Mouse (Mus musculus) embryonic facial prominence, embryonic 11.5 days (tissue): ENCODE results near the gene Pdzrn3. TPM values are rescaled to one million over a fixed set of nuclear protein-coding genes. Genes with fewer than 3 reads are reported as not detected.

ENCODE experiments used
- ATAC-seq: fragments of 200-750 bp; cut with Nextera tagmentation; replicated peaks from 2 replicates; pipeline ENCODE4 v1.8.0; 2017; ENCODE audit warnings: low read depth; ENCODE audit not compliant: insufficient number of reproducible peaks, low FRiP score, low TSS enrichment
- DNase-seq: peaks from one replicate; pipeline ENCODE4 v3.0.0-alpha.2; 2015; ENCODE audit warnings: low spot score
- H3K27ac ChIP-seq: fragments of 300-500 bp; sonication (generic); replicated peaks from 2 replicates; pipeline ENCODE4 v1.5.1; 2014; ENCODE audit warnings: mild to moderate bottlenecking, low read depth, low read length, control low read depth
- H3K27me3 ChIP-seq: fragments of 300-500 bp; sonication (generic); 2 replicates; pipeline ENCODE4 v1.6.1; 2014; ENCODE audit warnings: mild to moderate bottlenecking, low read length, moderate library complexity, mixed read lengths; ENCODE audit not compliant: control insufficient read depth, insufficient read depth
- H3K36me3 ChIP-seq: fragments of 300-500 bp; sonication (generic); replicated peaks from 2 replicates; pipeline ENCODE4 v1.6.1; 2014; ENCODE audit warnings: low read depth, mild to moderate bottlenecking, low read length, moderate library complexity, mixed read lengths; ENCODE audit not compliant: control insufficient read depth, insufficient read depth
- H3K4me1 ChIP-seq: fragments of 300-500 bp; sonication (generic); 2 replicates; pipeline ENCODE4 v1.6.1; 2014; ENCODE audit warnings: low read length, mixed read lengths; ENCODE audit not compliant: control insufficient read depth, insufficient read depth
- H3K4me2 ChIP-seq: fragments of 300-500 bp; sonication (generic); 2 replicates; pipeline ENCODE4 v1.6.1; 2014; ENCODE audit warnings: low read depth, mild to moderate bottlenecking, control low read depth, low read length, moderate library complexity
- H3K4me3 ChIP-seq: fragments of 300-500 bp; sonication (generic); 2 replicates; pipeline ENCODE4 v1.5.1; 2014; ENCODE audit warnings: low read depth, low read length, control low read depth
- H3K9ac ChIP-seq: fragments of 300-500 bp; sonication (generic); replicated peaks from 2 replicates; pipeline ENCODE4 v1.6.1; 2014; ENCODE audit warnings: mild to moderate bottlenecking, control low read depth, low read length
- H3K9me3 ChIP-seq: fragments of 300-500 bp; sonication (generic); replicated peaks from 2 replicates; pipeline ENCODE4 v1.6.1; 2016; ENCODE audit warnings: mild to moderate bottlenecking, low read length, inconsistent platforms, mixed read lengths; ENCODE audit not compliant: control insufficient read depth
- WGBS: fragments of 180-500 bp; shearing (Covaris S2); extraction: QIAGEN DNeasy Blood & Tissue Kit; methylation state at CpG from one replicate; pipeline ENCODE4 v1.1.7; 2014; 5-methylcytosine and 5-hydroxymethylcytosine counted together
- polyA plus RNA-seq: library from polyadenylated mRNA; unstranded; fragments of >200 nt; fragmentation: Nextera tagmentation; extraction: Ambion mirVana; gene quantifications from 2 replicates; pipeline ENCODE4 v1.2.1, GENCODE M21; 2014

Gene Pdzrn3
- polyA plus RNA-seq, 1 experiment from 2014 or later, result 11.9 TPM

DNA sequence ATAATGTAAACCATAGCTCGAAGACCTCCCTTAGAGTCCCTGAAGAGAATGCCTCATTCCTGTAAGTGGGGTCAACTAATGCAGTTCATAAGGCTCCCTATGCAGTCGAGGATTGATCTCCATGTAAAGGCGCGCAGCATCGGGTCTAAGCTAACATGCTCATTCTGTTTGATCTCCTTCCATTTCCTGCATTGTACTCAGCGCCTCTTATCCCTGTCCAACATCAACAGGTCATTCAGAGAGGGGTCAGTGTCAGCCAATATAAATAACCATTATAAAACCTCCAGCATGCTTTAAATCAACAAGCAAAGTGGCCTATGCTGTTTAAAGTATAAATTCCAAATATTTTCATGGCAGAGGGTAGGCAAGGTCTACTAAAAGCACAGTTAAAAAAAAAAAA, 159.9 kb downstream of the Pdzrn3 start:
- Histone ChIP-seq H3K4me1 (no peaks in the 10 kb centered on the region), H3K36me3 (no peaks in the 10 kb centered on the region), H3K9ac (no peak overlapping the region), H3K27ac (no peak overlapping the region), H3K9me3 (no peaks in the 10 kb centered on the region), H3K27me3 (no peaks in the 10 kb centered on the region), H3K4me2 (no peak overlapping the region), H3K4me3 (no peak overlapping the region)
- no peak; the same call in 1 of the 2 replicates for ATAC-seq
- DNase-seq, result no peak
- WGBS, result 66% methylated on average over 6 of the region's 6 CpGs

DNA sequence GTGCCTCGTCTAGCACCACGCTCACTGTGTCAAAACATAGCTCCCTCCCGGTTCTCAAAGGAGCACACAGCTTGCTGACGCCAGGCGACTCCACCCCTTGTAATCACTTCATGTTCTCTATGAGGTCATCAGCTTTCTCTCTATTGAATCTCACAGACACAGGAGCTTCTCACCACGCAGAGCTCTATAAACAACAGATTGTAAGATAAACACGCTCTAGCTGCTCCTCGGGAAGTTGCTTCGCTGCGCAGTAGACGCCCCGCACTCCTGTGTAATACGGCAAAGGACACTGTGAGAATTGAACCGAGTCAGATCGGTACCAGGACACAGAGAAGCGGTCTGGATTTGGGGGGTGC, 162.3 kb downstream of the Pdzrn3 start:
- DNase-seq (no peak), ATAC-seq (no peak)
- Histone ChIP-seq H3K27ac (no peak overlapping the region), H3K27me3 (no peaks in the 10 kb centered on the region), H3K4me3 (no peak overlapping the region), H3K4me1 (no peaks in the 10 kb centered on the region), H3K9ac (no peak overlapping the region), H3K9me3 (no peaks in the 10 kb centered on the region), H3K4me2 (no peak overlapping the region), H3K36me3 (no peaks in the 10 kb centered on the region)
- WGBS, result 76% methylated on average over 16 of the region's 16 CpGs

DNA sequence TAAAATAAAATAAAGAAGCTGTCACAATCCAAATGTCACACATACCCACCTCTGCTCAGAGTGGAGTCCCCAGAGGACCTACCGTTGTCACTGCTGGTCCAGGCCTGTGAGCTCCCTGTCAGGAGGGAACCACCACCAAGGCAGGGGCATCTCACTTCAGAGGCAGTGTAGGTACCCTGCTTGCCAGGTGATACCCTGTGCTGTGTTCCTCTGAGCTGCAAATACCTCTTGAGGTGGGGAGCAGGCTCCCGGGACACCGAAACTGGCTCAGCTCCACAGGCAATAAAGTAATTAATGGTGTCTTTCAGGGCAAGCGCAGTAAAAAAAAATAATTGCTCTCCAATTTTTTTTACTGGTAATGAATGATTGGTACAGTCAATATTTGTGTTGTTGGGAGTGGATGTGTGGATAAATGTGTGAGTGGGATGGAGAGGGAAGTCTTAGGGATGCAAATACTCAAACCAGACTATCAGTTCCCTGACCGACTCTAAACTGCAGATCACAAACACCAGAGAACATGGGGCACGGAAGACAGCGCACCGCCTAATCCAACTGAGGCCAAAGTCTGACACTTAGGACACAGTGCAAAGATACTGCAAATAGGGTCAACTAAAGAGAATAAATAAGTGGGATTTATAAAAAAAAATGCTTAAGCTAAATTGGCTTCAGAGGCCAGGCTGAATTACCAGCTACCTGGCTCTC, 162.8 kb downstream of the Pdzrn3 start:
- H3K36me3 ChIP-seq, result no peaks in the 10 kb centered on the region
- no peak overlapping the region for H3K9ac ChIP-seq
- no peak overlapping the region for H3K4me3 ChIP-seq
- no peak overlapping the region for H3K4me2 ChIP-seq
- no peak for ATAC-seq
- DNase-seq, result no peak
- WGBS, result 89% methylated on average over 8 of the region's 8 CpGs
- H3K4me1 ChIP-seq, result no peaks in the 10 kb centered on the region
- no peaks in the 10 kb centered on the region for H3K27me3 ChIP-seq
- no peak overlapping the region for H3K27ac ChIP-seq
- no peaks in the 10 kb centered on the region for H3K9me3 ChIP-seq

DNA sequence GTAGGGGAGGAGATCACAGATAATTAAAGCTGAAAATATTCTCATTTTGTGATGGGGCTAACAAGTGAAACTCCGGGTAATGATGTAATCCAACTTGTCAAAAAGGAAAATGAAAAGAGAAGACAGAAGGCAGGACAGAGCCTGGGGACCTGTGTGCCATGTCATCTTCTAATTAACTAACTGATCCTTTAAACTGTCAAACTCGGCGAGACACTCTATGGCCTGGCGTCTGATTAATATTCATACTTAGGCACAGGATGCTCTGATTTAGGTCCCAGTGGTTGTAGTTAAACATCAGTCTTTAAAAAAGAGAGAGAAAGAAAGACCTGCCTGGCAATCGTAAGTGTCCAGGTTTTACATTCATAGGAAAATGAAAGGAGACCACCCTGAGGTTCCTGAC, 164.6 kb downstream of the Pdzrn3 start:
- Histone ChIP-seq H3K27me3 (no peaks in the 10 kb centered on the region), H3K4me1 (no peaks in the 10 kb centered on the region), H3K36me3 (no peaks in the 10 kb centered on the region), H3K4me3 (no peak overlapping the region), H3K9me3 (no peaks in the 10 kb centered on the region), H3K4me2 (no peak overlapping the region), H3K9ac (no peak overlapping the region), H3K27ac (no peak overlapping the region)
- WGBS, result 80% methylated on average over 5 of the region's 5 CpGs
- ATAC-seq (no peak), DNase-seq (no peak)

DNA sequence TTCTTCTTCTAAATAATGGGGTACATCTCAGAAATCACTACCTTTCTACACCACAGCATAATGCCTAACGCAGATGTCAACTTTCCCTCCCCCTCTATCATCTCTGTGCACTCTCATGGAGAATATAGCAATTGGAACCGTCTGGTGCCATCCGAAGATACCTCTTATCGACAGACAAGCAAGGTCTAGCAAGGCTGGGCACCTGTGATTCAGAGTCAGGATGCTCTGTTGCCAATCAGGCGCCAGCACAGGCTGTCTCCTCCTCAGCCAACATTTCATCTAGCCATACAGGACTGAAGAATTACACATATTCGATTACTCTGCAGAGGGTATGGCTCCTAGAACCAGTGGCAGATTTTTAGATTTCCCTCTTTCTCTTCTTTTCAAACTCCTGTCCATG, 165.6 kb downstream of the Pdzrn3 start:
- Histone ChIP-seq H3K9me3 (no peaks in the 10 kb centered on the region), H3K27me3 (no peaks in the 10 kb centered on the region), H3K4me2 (no peak overlapping the region), H3K36me3 (no peaks in the 10 kb centered on the region), H3K4me3 (no peak overlapping the region), H3K9ac (no peak overlapping the region), H3K27ac (no peak overlapping the region), H3K4me1 (no peaks in the 10 kb centered on the region)
- ATAC-seq (no peak), DNase-seq (no peak)
- 89% methylated on average over 6 of the region's 6 CpGs for WGBS

DNA sequence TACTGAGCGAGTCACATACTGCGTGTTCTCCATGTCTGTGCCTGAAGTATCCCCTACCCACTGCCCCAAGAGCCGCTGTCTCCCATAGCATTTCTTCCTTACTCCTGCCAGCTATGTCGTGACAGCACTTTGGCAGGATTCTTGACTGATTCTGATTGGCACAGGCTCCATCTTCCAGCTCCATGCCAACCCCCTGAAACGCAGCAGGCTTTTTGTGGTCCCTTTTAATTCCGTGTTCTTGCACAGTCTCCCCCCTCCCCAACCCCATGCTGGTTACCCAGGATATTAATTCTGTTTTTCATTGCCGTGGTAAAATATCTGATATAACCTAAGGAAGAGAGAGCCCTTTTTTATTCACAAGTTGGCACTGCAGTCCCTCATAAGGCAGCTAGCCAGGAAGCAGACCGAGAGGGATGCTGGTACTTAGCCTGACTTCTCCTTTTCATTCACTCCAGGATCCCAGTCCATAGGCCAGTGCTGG, 166.3 kb downstream of the Pdzrn3 start:
- Histone ChIP-seq H3K9ac (no peak overlapping the region), H3K27me3 (no peaks in the 10 kb centered on the region), H3K9me3 (no peaks in the 10 kb centered on the region), H3K4me1 (no peaks in the 10 kb centered on the region), H3K27ac (no peak overlapping the region), H3K4me3 (no peak overlapping the region), H3K4me2 (no peak overlapping the region), H3K36me3 (no peaks in the 10 kb centered on the region)
- ATAC-seq, result no peak
- DNase-seq, result no peak
- WGBS, result 88% methylated on average over 8 of the region's 8 CpGs

DNA sequence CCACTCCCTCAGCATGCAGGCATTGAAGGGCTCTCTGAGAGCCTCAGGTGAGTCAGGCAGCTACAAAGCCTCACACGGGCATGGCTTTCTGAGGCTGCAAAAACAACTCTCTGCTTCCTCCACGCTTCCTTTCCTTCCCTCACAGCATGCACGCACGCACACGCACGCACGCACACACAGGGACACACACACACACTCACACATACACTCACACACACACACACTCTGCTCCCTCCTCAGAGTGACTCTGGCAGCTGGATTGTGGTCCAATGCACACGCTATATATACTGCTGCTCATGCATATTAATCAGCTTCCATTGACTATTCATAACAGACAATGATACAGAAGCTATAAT, 178.8 kb downstream of the Pdzrn3 start:
- Histone ChIP-seq H3K9ac (no peak overlapping the region), H3K27ac (no peak overlapping the region), H3K4me2 (peak overlapping the region; percentile 48), H3K36me3 (no peaks in the 10 kb centered on the region), H3K27me3 (no peaks in the 10 kb centered on the region), H3K4me1 (no peaks in the 10 kb centered on the region), H3K4me3 (peak overlapping the region; percentile 17), H3K9me3 (no peaks in the 10 kb centered on the region)
- no peak for ATAC-seq
- DNase-seq, result no peak
- 13% methylated on average over 8 of the region's 8 CpGs for WGBS

DNA sequence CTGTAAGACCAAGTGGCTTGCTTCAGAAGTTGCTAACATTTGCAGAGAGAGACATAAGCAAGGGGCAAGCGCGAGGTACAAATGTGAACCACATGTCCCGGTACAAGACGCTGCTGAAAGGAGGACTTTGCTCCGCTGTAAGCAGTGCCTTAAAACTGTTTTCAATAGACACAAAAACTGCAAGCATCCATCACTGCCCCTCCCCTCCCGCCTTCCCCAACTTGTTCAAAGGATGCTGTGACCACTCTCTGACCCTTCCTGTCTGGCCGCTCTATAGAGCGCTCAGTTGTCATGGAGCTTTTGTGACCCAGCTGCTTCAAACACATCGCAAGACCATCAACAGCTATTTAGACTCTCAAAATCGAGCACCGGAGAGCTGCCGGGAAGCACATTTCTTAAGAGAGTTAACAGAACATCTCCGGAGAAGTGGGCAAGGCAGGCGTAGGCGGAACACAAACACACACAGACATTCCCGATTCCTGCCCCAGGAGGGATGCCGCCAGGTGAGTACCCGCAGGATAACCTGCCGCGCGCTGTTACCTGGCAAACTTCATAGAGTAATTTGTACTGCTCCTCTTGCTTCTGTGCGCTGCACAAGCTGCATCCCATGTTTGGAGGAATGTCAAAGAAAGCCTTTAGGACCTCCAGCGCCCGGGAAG, 179.3 kb downstream of the Pdzrn3 start:
- H3K4me3 ChIP-seq, result peak overlapping the region; percentile 17
- 6% methylated on average over 24 of the region's 24 CpGs for WGBS
- H3K4me1 ChIP-seq, result no peaks in the 10 kb centered on the region
- H3K27me3 ChIP-seq, result no peaks in the 10 kb centered on the region
- no peaks in the 10 kb centered on the region for H3K9me3 ChIP-seq
- peak overlapping the region; percentile 48 for H3K4me2 ChIP-seq
- ATAC-seq (peak; percentile 81), DNase-seq (peak; percentile 74)
- no peak overlapping the region for H3K27ac ChIP-seq
- H3K36me3 ChIP-seq, result no peaks in the 10 kb centered on the region
- no peak overlapping the region for H3K9ac ChIP-seq
